Mouse (Mus musculus): ENCODE measurements around the gene Gm49398.

The Gm49398 gene

DNA sequence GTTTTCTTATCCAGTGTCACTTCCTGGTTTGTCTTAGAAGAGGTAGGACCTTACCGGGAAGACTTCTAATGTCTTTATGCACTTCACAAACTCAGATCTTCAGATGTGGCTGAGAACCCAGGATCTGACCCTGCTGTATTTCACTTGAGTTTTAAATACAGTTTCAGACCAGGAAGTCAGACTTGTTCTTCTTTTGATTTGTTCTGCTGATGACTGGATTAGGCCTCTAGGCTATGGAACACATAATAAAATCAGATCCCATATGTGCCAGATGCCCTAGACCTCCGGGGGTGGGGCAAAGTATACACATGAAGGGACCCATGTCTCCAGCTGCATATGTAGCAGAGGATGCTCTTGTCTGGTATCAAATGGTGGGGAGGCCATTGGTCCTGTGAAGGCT, at the start of gene Gm49398:
TSS of gene Gm49398 (minus strand) at position 101 of the 400 bp plus-strand sequence.
- no peak for DNase-seq

DNA sequence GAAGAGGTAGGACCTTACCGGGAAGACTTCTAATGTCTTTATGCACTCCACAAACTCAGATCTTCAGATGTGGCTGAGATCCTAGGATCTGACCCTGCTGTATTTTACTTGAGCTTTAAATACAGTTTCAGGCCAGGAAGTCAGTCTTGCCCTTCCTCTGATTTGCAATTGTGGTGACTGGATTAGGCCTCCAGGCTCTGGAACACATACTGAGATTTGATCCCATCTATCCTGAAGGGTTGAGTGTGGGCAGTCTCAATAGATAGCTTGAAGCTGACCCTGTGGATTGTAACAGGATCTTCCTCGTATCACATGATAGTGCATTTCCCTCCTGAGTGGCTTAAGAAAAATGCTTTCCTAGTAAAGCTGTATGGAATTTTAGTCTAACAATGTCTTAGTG, 33.4 kb downstream of the Gm49398 start, which contains the start of gene Cts8:
TSS of gene Cts8 (minus strand) at position 101 of the 400 bp plus-strand sequence.
- no peak for DNase-seq

DNA sequence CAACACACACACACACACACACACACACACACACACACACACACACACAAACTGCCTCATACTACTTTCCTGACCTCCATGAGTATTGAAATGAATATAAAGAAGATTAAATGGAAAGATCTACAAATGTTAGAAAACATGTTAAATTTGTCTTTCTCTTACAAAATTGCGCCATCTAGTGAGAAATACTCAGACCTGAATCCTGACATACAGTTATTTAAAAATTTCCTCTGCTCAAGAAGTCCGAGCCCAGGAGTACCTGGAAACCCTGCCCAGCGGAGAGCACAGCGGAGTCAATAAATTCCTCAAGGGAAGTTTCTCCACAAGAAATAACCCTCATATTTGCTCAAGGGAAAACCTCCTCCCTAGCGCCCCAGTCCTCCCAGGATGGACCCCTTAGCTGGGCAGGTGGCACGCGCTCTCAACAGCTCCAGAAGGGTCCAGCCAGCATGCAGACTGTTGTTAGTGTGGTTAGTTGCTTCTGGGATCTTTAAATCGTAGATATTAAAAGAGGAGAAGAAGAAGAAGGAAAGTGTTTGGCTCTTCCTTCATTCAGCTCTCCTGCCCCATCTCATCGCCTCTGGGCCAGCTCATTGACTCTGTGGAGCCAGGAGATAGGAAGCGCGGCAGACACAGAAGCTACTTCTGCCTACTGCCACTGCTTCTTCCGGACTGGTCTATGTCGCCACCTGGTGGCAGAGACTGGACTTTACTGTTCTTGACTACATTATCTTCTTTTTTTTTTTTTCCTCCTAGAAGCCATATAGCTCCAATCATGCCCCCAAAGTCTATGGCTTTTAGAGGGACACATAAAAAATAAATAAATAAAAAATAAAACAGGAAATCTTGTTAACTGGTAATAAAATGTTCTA, 47.3 kb downstream of the Gm49398 start:
- DNase-seq, result peak; percentile 1

DNA sequence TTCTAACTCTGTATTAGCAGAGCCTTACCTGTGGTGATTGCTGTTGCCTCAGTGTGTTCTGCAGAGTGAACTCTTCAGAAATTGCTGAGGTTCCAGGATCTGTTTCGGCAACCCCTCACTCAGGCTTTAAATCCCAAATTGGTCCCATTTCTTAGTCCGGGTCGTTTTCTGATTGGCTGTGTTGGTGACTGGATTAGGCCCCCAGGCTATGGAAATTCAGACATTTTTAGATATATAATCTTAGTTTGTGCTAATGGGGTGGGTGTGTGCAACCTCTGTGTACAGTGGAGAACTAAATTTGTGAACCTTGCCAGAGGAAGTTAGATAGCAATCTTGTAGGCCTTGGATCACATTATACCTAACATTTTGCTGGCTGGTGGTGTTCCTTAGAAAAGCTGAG, 85.3 kb downstream of the Gm49398 start, which contains the start of gene Cts6:
TSS of gene Cts6 (minus strand) at position 101 of the 400 bp plus-strand sequence.
- no peak for DNase-seq
